Mouse (Mus musculus) hindbrain, embryonic 13.5 days (tissue): ENCODE data around the gene Pard3. TPM values are rescaled to one million over a fixed set of nuclear protein-coding genes. Genes with fewer than 3 reads are reported as not detected.

Experiments
- ATAC-seq: fragments of 200-750 bp; cut with Nextera tagmentation; 2 replicates; pipeline ENCODE4 v1.8.0; 2017; ENCODE audit warnings: moderate TSS enrichment; ENCODE audit not compliant: low FRiP score
- H3K27ac ChIP-seq: fragments of 300-500 bp; sonication (generic); 2 replicates; pipeline ENCODE4 v1.5.1; 2015; ENCODE audit warnings: inconsistent platforms, mild to moderate bottlenecking, moderate library complexity
- H3K27me3 ChIP-seq: fragments of 300-500 bp; sonication (generic); 2 replicates; pipeline ENCODE4 v1.6.1; 2015; ENCODE audit warnings: mild to moderate bottlenecking, inconsistent platforms
- H3K36me3 ChIP-seq: fragments of 300-500 bp; sonication (generic); 2 replicates; pipeline ENCODE4 v1.6.1; 2015; ENCODE audit warnings: mild to moderate bottlenecking, inconsistent platforms
- H3K4me1 ChIP-seq: fragments of 300-500 bp; sonication (generic); replicated peaks from 2 replicates; pipeline ENCODE4 v1.6.1; 2015; ENCODE audit warnings: inconsistent platforms
- H3K4me2 ChIP-seq: fragments of 300-500 bp; sonication (generic); 2 replicates; pipeline ENCODE4 v1.6.1; 2015; ENCODE audit warnings: inconsistent platforms, mild to moderate bottlenecking, moderate library complexity
- H3K4me3 ChIP-seq: fragments of 300-500 bp; sonication (generic); 2 replicates; pipeline ENCODE4 v1.5.1; 2015; ENCODE audit warnings: mild to moderate bottlenecking, inconsistent platforms
- H3K9ac ChIP-seq: fragments of 300-500 bp; sonication (generic); 2 replicates; pipeline ENCODE4 v1.6.1; 2015; ENCODE audit warnings: mild to moderate bottlenecking, inconsistent platforms
- H3K9me3 ChIP-seq: fragments of 300-500 bp; sonication (generic); 2 replicates; pipeline ENCODE4 v1.6.1; 2016; ENCODE audit warnings: inconsistent platforms
- WGBS: fragments of 180-500 bp; shearing (Covaris S2); methylation state at CpG from one replicate; pipeline ENCODE4 v1.1.7; 2015; 5-methylcytosine and 5-hydroxymethylcytosine counted together
- polyA plus RNA-seq: library from polyadenylated mRNA; unstranded; fragments of >200 nt; fragmentation: Nextera tagmentation; extraction: Ambion mirVana; gene quantifications from 2 replicates; pipeline ENCODE4 v1.2.1, GENCODE M21; 2015

The Pard3 gene
- polyA plus RNA-seq, 1 experiment from 2014 or later, result 22.5 TPM

DNA sequence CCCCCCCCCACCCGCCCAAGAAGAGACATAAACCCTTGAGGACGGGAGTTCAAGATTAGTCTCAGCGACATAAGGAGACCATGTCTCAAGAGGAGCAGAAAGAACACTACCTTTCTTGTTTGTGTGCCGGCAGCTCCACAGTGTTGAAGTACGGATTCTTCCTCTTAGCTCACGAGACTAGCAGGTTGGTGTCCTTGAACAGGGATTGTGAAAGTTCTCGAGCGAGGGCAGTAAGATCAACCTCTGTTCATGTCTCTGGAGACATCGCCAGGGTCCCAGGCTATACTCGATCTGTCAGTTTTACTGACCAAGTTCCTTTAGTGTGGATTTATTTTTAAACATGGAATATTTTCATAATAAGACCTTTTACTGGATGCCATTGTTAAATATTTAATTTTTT is 224.1 kb downstream of the Pard3 start:
- Histone ChIP-seq H3K9ac (no peak overlapping the region), H3K27me3 (no peaks in the 10 kb centered on the region), H3K27ac (no peak overlapping the region), H3K36me3 (no peaks in the 10 kb centered on the region), H3K4me1 (peaks cover 13% of the 10 kb centered on the region; the same call in 1 of the 2 replicates), H3K4me3 (no peak overlapping the region), H3K4me2 (no peak overlapping the region), H3K9me3 (no peaks in the 10 kb centered on the region)
- no peak for ATAC-seq
- 90% methylated on average over 10 of the region's 10 CpGs for WGBS

DNA sequence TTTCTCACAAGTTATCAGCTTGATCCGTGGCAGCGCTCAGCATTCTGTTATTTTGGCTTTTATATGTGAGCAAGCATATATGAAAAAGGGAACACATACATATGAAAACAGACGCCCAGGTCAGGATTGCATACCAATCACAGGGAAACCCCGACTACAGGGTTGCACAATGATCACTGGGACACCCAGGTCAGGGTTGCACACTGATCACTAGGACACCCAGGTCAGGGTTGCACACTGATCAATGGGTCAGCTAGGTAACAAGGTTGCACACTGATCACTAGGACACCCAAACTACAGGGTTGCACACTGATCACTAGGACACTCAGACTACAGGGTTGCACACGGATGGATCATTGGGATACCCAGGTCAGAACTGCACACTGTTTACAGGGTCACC is 228.6 kb downstream of the Pard3 start:
- Histone ChIP-seq H3K27me3 (no peaks in the 10 kb centered on the region), H3K4me1 (peaks cover 14% of the 10 kb centered on the region), H3K9ac (no peak overlapping the region), H3K36me3 (no peaks in the 10 kb centered on the region), H3K4me2 (no peak overlapping the region), H3K27ac (no peak overlapping the region), H3K4me3 (no peak overlapping the region), H3K9me3 (no peaks in the 10 kb centered on the region)
- 91% methylated on average over 5 of the region's 5 CpGs for WGBS
- ATAC-seq, result no peak

DNA sequence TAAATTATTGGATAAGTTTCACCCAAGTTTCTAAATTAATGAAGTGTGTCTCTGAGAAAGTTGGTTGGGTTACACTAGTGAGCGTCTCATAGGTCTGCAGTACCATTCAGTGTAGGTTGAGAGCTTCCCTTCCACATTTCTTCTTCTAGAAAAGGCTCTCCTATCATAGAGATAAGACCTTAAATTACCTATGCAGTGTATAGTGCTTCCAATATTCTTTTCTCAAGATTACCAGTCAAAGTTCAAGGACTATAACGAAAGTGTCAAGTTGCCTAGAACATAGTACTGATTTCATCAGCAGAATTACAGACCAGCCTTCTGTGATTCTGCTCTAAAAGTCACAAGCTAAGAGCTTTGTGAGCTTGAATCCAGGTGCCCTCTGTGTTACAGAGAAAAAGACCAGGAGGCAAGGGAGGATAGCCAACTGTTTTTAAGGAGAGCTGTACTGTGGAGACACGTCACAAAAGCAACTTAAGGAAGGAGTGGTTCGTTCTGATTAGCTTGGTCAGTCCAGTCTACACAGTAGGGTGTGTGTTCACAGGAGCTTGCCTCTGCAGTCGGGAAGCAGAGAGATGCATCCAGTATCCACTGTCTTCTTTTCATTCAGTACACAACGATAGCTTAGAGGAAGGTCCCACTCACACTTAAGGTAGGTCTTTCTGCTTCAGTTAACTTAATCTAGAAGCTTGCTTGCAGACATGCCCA is 229.5 kb downstream of the Pard3 start:
- peaks cover 19% of the 10 kb centered on the region for H3K4me1 ChIP-seq
- no peaks in the 10 kb centered on the region for H3K27me3 ChIP-seq
- WGBS, result 61% methylated on average over 6 of the region's 6 CpGs

DNA sequence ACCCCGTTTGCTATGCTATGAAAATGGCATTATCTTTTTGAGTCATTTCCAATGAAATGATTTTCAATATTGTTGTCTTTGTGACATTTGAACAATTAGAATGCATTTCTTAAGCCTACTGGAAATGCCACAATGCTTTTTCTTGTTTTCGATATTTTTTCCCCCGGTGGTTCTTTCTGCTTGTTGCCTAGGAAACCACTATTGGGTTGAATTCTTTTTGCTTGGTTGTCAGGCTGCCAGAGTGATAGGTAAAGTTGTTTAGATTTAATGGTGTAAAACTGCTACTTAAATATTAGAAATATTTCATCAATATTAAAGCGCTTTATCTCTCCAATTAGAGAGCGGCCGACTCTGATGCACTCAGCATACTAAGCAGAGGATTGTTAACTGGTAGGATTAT is 230.4 kb downstream of the Pard3 start:
- Histone ChIP-seq H3K27me3 (no peaks in the 10 kb centered on the region), H3K4me2 (no peak overlapping the region), H3K27ac (no peak overlapping the region), H3K4me1 (peaks cover 19% of the 10 kb centered on the region), H3K9me3 (no peaks in the 10 kb centered on the region), H3K4me3 (no peak overlapping the region), H3K36me3 (no peaks in the 10 kb centered on the region), H3K9ac (no peak overlapping the region)
- ATAC-seq, result no peak
- WGBS, result 55% methylated on average over 6 of the region's 6 CpGs

More for the DNA sequence above, 229.5 kb downstream of the Pard3 start:
- ATAC-seq, result no peak
- H3K36me3 ChIP-seq, result no peaks in the 10 kb centered on the region
- no peaks in the 10 kb centered on the region for H3K9me3 ChIP-seq
- H3K9ac ChIP-seq, result no peak overlapping the region
- no peak overlapping the region for H3K4me2 ChIP-seq
- H3K4me3 ChIP-seq, result no peak overlapping the region
- H3K27ac ChIP-seq, result peak overlapping the region; percentile 63

DNA sequence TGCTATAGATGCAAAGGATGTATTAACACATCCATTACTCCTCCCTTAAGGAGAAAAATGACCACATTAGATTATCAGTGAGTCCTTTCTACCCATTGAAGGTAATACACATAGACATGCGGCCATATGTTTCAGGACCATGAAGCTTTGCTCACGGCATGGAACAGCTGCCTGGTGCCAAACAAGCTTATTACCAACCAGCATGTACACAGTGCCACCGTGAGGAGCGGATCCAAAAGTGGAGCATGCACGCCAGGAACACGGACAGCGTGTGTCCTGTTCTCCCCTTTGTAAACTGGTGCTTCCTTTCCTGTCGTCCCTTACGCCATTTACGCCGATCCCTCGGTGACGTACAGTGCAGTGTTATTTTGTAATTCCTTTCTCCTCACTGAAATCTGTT is 232.2 kb downstream of the Pard3 start:
- Histone ChIP-seq H3K27ac (peak overlapping the region; percentile 8; the same call in 1 of the 2 replicates), H3K27me3 (no peaks in the 10 kb centered on the region), H3K9ac (no peak overlapping the region), H3K4me3 (no peak overlapping the region), H3K4me2 (no peak overlapping the region), H3K36me3 (no peaks in the 10 kb centered on the region), H3K9me3 (no peaks in the 10 kb centered on the region), H3K4me1 (peaks cover 19% of the 10 kb centered on the region)
- WGBS, result 88% methylated on average over 13 of the region's 13 CpGs
- ATAC-seq, result no peak

DNA sequence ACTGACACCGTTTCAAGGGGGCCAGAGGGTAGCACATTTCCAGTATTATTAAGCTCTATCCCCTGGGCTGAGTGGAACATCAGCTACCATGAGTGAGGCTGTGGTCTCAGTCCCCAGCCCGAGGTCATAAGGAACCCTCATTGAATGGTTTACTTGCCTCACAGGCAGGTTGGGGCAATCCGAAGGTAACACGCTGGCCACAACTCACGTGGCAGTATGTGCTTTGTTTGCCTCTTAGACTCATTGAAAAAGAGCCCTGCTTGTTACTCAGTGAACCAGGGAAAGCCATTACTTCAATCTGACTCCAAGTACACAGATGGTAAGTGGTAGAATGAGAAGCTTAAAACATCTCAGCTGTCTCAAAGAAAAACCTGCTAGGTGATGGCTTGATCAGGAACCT is 236.8 kb downstream of the Pard3 start:
- H3K27ac ChIP-seq, result no peak overlapping the region
- ATAC-seq, result no peak
- H3K4me3 ChIP-seq, result no peak overlapping the region
- H3K9me3 ChIP-seq, result no peaks in the 10 kb centered on the region
- H3K4me1 ChIP-seq, result 0 out of 2 replicates have a peak, but pooled peaks cover 9% of the 10 kb centered on the region
- H3K4me2 ChIP-seq, result no peak overlapping the region
- no peaks in the 10 kb centered on the region for H3K36me3 ChIP-seq
- 91% methylated on average over 5 of the region's 5 CpGs for WGBS
- H3K27me3 ChIP-seq, result no peaks in the 10 kb centered on the region
- no peak overlapping the region for H3K9ac ChIP-seq

DNA sequence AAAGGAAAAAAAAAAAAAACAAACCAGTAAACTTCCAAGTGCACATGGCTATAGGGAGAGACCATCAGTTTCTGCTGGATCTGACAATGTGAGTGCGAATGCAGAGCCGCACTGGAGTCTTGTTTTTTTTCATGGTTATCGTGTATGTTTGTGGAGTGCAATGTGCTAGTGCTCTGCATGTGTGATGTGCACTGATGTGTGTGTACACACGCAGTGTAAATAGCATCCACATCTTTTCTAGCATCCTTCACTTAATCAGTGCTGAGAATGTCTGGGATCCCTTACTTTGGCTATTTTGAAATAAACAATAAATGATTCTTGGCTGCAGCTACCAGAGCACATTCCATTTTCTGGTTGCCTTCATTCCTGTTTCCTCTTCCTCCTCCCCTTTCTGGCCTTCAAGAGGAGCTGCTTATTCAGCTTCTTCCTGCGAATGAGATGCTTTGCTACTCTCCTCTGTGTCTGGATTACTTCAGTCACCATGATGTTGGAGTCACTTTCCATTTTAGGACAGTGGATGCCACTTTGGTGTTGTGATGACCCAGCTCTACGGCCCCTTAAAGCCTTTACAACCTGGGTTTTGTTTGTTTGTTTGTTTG is 239.3 kb downstream of the Pard3 start:
- Histone ChIP-seq H3K4me3 (no peak overlapping the region), H3K36me3 (no peaks in the 10 kb centered on the region; the same call in 1 of the 2 replicates), H3K27me3 (no peaks in the 10 kb centered on the region), H3K4me2 (no peak overlapping the region), H3K4me1 (peaks cover 4% of the 10 kb centered on the region), H3K27ac (no peak overlapping the region), H3K9ac (no peak overlapping the region), H3K9me3 (no peaks in the 10 kb centered on the region)
- WGBS, result 89% methylated on average over 6 of the region's 6 CpGs
- ATAC-seq, result no peak

DNA sequence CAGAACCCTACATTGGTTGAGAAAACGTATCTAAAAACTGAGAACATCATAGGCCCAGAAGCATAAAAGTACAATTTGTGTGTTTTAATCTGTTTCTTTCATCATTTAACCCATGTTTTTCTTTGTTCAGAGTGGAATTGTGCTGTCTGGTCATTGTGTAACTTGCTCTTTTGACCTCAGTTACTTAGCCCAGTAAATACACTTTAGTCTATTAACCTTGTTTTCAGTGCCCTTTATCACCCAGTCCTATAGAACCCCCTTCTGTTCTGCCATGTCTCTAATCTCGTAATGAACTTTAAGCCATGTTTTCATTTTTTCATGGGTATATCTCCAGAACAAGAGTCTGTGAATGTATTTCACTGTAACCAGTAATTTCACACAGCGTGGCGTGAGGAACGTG is 243.3 kb downstream of the Pard3 start:
- H3K27me3 ChIP-seq, result no peaks in the 10 kb centered on the region
- H3K4me2 ChIP-seq, result no peak overlapping the region
- H3K4me3 ChIP-seq, result no peak overlapping the region
- no peak overlapping the region for H3K27ac ChIP-seq
- no peak for ATAC-seq
- no peaks in the 10 kb centered on the region; the same call in 1 of the 2 replicates for H3K36me3 ChIP-seq
- no peaks in the 10 kb centered on the region for H3K9me3 ChIP-seq
- 84% methylated on average over 5 of the region's 5 CpGs for WGBS
- H3K4me1 ChIP-seq, result peaks cover 9% of the 10 kb centered on the region
- no peak overlapping the region for H3K9ac ChIP-seq

DNA sequence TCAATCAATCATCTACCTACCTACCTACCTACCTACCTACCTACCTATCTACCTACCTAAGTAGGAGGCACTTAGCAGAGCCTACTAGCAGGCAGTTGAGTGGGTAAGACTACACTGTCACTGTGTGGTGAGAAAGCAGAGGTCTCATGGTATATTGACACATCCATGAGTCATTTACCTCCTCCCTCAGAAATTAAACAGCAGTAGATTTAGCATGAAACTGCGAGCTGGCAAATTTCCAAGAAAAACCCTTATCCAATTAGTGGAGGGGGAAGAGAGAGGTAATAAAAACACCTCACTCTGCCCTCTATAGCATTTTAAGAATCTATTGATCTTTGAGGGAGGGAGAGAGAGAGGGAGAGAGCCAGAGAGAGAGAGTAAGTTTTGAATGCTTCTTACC is 245.7 kb downstream of the Pard3 start:
- Histone ChIP-seq H3K27me3 (no peaks in the 10 kb centered on the region), H3K4me3 (no peak overlapping the region), H3K4me2 (no peak overlapping the region), H3K9ac (no peak overlapping the region), H3K36me3 (no peaks in the 10 kb centered on the region; the same call in 1 of the 2 replicates), H3K27ac (no peak overlapping the region; the same call in 1 of the 2 replicates), H3K4me1 (peaks cover 9% of the 10 kb centered on the region), H3K9me3 (no peaks in the 10 kb centered on the region)
- 82% methylated on average over 1 of the region's 1 CpGs for WGBS
- ATAC-seq, result no peak

DNA sequence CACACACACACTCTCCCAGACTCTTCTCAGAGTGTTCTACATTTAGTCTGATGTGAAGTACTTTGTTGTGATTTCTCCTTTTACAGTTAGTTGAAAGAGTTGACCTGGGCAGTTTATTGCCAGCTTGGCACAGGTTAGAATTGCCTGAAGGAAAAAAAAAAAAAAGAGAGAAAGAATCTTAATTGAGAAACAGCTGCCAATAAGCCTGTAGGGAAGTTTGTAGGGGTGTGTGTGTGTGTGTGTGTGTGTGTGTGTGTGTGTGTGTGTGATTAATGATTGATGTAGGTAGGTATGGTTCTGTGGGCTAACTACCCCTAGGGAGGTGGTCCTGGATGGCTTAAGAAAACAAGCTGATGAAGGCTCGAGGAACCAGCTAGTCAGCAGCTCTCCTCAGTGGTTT is 252.1 kb downstream of the Pard3 start:
- Histone ChIP-seq H3K36me3 (no peaks in the 10 kb centered on the region), H3K4me3 (no peak overlapping the region), H3K4me2 (no peak overlapping the region), H3K27ac (no peak overlapping the region), H3K27me3 (no peaks in the 10 kb centered on the region), H3K4me1 (no peaks in the 10 kb centered on the region; the same call in 1 of the 2 replicates), H3K9ac (no peak overlapping the region), H3K9me3 (no peaks in the 10 kb centered on the region)
- ATAC-seq, result no peak
- 33% methylated on average over 1 of the region's 1 CpGs for WGBS

DNA sequence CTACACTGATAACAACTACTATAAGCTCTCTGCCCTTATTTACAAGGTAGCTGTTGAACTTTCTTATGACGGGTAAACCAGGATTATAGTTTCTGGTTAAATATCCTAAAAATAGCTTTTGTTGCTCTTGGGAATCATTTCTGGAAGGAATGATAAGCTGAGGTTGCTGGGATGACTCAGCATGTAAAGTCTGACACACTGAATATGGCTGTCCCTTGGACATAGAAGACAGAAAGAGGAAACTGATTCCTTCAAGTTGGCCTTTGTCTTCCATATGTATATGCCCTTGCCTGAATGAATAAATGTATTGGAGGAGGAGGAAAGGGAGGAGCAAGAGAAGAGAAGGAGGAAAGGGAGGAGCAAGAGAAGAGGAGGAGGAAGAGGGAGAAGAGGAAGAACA is 254.2 kb downstream of the Pard3 start:
- Histone ChIP-seq H3K4me2 (no peak overlapping the region), H3K27me3 (no peaks in the 10 kb centered on the region), H3K9me3 (no peaks in the 10 kb centered on the region), H3K27ac (no peak overlapping the region), H3K36me3 (no peaks in the 10 kb centered on the region), H3K4me3 (no peak overlapping the region), H3K4me1 (no peaks in the 10 kb centered on the region; the same call in 1 of the 2 replicates), H3K9ac (no peak overlapping the region)
- ATAC-seq, result no peak
- 90% methylated on average over 1 of the region's 1 CpGs for WGBS

DNA sequence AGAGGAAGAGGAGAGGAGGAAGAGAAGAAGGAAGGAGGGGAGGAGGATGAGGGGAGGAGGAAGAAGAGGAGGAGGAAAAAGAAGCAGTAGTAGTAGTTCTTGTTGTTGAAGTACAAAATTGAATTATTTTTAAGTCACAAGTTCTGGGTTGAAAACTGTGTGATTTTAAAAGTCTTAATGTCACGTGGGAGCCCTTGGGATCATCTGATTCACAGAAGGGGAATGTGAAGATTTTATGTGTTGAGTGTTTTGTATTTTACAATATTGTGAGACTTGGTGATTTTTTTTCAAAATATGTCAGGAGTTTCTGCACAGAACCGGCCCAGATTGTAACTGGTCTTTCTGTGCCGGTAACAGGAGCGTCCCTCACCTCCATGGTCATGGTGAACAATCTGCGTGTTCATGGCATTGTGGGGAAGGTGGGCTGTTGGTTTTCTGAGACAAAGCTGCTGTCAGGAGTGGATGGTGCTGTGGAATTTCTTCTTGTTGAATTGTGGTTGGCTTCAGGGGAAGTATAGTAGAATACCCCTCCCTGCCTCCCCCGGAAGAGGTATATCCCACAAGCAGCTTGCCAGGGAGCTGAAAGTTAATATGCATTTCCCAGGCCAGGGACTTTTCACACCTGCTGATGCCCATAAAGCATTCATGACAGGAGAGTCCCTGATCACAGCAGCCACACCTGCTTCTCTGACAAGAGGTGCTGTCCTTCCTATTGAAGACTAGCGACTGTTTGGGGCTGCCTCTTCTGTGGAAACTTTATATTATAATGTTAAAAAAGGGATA is 254.9 kb downstream of the Pard3 start:
- ATAC-seq, result no peak

More for the DNA sequence above, 254.9 kb downstream of the Pard3 start:
- Histone ChIP-seq H3K9me3 (no peaks in the 10 kb centered on the region), H3K9ac (no peak overlapping the region), H3K36me3 (no peaks in the 10 kb centered on the region), H3K4me1 (no peaks in the 10 kb centered on the region; the same call in 1 of the 2 replicates), H3K4me2 (no peak overlapping the region), H3K4me3 (no peak overlapping the region), H3K27me3 (no peaks in the 10 kb centered on the region), H3K27ac (no peak overlapping the region)
- 91% methylated on average over 7 of the region's 7 CpGs for WGBS
